Mouse (Mus musculus): ENCODE measurements at regions not wholly inside any gene's neighbourhood (a gene's known extent, or its start where the extent isn't known, plus 50 kb on each side); places are given as distances from the start of the nearest gene placed in this dataset.
"Not testable (repeated sequence)": the region's sequence is repeated elsewhere in the genome, so short reads cannot be mapped to it uniquely, and the experiment has no call there.

DNA sequence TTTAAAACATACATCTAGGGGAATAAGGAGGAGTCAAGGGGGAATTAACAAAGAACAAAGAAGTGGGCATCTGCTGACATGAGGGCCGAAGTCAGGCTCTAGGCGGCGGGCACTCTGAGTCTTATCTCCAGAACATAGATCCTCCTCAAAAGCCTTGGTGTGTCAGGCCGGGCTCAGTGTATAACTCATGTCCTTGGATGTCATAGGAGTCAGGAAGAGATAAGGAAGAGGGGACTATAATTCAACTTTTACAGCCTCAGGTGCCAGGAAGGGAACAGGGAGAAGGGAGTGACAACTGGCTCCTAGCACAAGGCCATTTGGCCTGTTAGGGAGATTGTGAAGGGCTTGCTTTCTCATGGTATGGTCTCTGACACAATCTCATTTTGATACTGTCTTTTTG is 185.9 kb upstream of the Ube2e2 start:
- DNase-seq = not testable (repeated sequence)

DNA sequence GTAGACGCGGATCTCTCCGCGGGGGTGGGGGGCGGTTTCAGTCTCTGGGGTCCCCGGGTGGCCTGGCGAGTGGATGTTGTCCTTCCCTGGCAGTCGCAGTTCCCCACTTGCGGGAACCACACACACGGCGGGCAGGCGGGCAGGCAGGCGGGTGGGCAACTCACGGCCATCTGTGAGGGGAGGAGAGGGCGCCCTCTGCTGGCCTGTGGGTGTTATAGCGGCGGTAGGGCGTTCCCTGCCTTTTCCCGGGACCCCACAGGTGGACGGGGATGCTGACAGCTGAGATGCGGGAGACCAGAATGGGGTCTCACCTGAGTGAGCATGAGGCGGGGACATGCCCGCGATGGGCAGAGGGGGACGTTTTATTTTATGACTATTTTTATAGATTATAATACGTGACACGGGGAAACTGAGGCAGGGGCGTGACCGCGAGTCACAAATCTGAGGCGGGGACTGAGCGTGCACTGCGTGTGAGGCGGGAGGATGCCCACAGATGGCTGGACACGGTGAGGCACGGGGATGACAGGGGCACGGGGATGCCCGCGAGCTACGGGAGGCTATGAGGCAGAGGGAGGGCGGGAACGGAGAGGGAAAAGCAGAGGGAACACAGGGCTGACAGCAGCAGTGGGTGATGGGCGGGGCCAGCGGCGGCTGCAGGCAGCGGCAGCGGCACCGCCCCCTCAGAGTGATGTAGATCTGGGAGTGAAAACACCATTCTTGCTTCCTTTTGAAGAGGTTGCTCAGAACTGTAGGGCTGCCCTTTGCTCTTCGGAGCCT is 148.1 kb upstream of the Ube2e2 start:
- peak; percentile 48 for DNase-seq

DNA sequence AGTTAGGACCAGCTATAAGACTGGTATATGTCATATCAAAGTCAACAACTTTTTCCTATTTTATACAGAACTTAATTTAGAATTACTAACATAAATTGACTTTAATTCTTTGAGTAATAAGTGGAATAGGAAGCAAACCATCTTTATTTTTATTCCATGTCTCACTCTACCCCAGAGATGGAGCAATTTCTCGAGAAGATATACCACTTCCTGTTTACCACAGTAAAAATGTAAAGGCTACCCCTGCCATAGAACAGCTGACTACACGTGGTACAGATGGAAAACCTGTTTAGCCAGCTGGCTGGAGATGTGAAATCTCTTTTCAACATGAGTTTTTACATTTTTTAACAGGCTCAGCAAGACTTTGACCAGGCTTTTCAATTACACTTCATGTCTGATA is 126.0 kb upstream of the Ube2e2 start:
- DNase-seq = no peak

DNA sequence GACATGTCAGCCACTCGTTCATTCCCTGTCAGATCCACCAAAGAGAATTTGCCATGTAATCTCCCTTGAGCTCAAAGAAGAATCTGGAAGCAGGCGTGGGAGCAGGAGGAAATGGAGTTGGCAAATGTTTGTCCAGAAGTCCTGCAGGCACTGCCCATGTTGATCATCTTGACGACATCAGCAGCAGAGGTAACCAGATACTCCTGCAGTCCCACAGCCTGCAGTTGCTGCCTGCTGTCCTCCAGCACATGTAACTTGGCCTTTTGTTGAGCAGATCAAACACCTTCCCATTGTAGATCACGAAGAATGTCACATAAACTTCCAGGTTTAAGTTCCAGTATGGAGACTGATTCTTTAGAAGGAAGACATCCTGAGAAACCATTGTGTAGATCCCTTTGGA is 121.3 kb upstream of the Ube2e2 start:
- DNase-seq = no peak

DNA sequence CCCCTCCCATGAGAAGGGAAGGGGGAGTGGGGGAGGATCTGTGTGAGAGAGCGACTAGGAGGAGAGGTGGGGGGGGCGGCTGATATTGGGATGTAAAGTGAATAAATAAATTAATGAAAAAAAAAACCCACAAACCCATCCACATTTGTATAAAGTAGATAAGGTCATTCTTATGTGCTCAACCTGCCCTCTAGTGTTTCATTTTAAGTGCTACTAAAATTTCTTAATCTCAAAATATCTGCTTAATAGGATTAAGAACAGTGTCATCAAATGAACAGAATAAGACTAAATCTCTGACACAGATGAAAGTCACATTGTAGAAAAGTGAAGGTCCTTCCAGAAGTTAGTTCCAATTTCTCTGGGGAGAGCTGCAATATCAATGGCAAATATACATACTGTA is 119.5 kb upstream of the Ube2e2 start:
- DNase-seq = not testable (repeated sequence)

DNA sequence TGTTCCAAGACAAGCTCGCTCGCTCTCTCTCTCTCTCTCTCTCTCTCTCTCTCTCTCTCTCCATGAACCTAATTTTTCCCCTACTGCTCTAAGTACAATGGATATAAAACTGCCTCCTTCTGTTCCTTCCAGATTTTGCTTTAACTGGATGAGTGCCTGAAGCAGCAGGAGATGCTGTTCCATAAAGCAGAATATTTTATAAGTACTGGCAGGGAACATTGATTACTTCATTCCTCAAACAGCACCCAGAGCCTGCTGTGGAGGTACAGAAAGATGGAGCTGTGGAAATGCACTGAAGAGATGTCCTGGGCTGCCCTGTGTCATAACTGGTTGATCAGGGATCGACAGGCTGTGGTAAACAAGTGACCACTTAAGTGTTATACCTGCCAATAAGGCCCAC is 89.8 kb upstream of the Ube2e2 start:
- DNase-seq = no peak

DNA sequence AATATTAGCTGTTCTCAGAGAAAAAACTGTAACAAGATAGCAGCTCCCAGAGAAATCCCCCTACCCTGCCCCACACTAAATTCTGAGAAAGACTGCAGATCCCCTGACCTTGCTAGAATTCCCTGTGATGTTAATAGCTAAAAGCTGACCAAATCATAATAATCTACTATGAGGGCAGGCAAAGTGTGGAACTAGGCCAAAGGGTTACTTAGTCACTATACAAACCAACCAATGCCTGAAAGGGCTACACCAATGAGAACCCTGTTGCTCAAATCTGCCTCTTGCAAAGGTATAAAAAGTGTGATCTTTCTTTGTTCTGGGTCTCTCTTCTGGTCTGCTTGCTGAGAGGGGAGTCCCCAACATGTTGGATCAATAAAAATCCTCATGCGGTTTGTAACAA is 69.8 kb upstream of the Ube2e2 start:
- DNase-seq = no peak

DNA sequence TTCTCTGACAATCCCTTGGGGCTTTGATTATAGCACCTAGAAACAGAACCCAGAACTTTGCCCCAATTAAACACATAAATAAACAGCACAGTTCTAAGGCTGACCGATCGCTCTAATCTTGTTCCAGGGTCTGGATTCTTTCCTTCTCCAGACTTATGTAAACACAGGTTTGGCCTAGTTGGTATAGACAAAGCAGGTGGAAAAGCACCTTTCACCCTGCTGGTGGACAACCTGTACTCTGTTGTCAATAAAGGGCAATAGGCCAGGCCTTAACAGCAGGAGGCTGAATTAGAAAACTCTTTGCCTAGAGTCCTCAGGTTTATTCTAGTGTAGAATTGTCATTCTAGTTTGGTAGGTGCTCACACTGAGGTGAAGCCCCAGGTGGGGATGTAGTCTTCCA is 69.2 kb upstream of the Ube2e2 start:
- no peak for DNase-seq
